Mouse (Mus musculus) mesoderm, embryonic 11.5 days (tissue): Measurements from ENCODE around the gene Scamp5.
"Not testable (repeated sequence)": the region's sequence is repeated elsewhere in the genome, so short reads cannot be mapped to it uniquely, and the experiment has no call there.

Experiments used
- DNase-seq: peaks from one replicate; pipeline ENCODE4 v3.0.0-alpha.2; 2012; ENCODE audit warnings: low read depth, low spot score

The Scamp5 gene

DNA sequence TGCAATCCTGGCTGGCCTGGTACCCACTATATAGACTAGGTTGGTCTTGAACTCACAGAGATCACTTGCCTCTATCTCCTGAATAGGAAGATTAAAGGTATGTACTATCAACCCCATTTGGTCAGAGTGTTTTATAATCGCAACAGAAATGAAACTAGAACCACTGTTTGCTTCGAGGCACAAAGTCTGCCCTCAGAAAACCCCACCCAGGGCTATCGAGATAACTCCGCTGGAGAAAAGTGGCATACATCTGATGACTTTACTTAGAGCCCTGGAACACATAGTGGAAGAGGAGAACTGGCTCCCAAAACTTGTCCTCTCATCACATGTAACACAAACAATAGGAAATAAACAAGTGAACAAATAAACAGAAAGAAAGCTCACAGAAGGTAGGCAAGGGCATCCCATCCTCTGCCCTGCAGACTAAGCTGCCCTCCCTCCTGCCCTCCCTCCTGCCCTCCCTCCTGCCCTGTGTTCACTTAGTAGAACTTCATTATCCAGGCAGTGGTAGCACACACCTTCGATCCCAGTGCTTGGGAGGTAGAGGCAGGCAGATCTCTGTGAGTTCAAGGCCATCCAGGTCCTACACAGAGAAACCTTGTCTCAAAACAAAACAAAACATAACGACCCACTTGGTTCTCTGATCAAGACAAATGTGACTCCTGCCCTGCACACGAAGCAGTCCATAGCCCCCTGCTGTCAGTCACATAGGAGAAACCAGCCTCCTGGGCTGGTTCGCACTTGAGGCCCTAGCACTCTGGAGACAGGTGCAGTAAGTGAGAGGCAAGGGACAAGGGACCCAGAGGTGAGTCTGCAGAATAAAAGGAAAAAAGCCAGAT lies 15.0 kb downstream of the Scamp5 start:
- DNase-seq, result no peak

DNA sequence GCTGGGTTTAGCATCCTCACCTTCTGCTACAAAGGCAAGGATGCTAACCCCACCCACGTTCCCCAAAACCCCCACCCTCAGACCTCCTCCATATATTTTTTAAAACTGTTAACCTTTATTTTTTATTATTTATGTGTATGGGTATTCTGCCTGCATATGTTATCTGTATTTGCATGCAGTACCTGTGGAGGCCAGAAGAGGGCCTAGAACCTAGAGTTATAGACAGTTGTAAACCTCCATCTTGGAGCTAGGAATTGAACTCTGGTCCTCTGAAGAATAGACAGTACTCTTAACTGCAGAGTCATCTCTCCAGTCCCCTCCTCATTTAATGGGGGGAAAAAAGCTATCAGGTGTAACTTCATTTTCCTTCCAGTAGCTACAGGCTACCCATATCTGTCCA lies 18.1 kb downstream of the Scamp5 start:
- DNase-seq, result no peak

GRCm38 (mm10) chr9:57440620-57441019 lies 27.2 kb downstream of the Scamp5 start:
- DNase-seq, result no peak

- DNase-seq, result peak; percentile 96
These were observed 28.2 kb downstream of the Scamp5 start, which contains the start of gene Ppcdc for GRCm38 (mm10) chr9:57439522-57440295. Gene Ppcdc, minus strand, starts transcription at chr9:57440124.

GRCm38 (mm10) chr9:57439083-57439482 lies 28.8 kb downstream of the Scamp5 start:
- DNase-seq, result no peak

GRCm38 (mm10) chr9:57437896-57438614 lies 29.8 kb downstream of the Scamp5 start:
- no peak for DNase-seq

- DNase-seq, result no peak
These were observed 31.7 kb downstream of the Scamp5 start for GRCm38 (mm10) chr9:57436166-57436565.

- DNase-seq, result no peak
These were observed 33.3 kb downstream of the Scamp5 start for GRCm38 (mm10) chr9:57434405-57435165.

GRCm38 (mm10) chr9:57433097-57434032 lies 34.5 kb downstream of the Scamp5 start:
- DNase-seq, result peak; percentile 83

DNA sequence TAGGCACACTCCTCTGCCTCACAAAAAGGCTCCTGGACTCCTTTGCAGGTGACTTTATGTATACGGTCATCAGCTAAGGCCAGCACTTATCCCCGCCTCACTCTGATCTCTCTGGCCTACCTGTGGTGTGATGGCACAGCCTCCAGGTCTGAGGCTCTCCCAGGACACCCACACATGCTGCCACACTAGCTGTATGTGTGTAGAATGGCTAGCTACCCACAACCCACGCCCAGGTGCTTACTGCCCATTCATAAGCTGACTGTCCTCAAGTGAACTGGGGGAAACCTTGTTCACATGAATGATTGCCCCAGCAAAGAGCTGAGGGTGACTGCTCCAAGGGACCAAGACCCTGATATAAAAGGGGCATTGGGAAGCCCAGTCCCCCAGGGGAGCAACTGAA lies 35.4 kb downstream of the Scamp5 start:
- DNase-seq, result no peak

DNA sequence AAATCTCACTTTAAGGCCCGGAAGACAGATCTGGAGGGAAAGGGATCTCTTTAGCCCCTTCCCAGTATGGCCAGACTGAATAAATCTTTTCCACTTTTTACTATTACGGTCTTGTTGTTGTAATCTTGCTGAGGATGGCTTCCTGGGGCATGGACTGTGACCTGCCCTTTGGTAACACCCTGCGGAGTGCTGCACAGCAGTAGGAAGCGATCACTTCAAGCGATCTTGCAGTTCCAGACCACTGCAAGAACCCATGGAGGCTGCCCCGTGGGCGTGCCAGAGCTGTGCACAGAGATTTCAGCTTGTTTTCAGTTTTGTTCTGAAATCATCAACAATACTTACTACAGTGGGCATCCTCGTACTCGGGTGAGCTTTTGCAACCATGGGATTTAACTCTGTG lies 36.7 kb downstream of the Scamp5 start:
- DNase-seq, result no peak

- DNase-seq, result no peak
These were observed 39.5 kb downstream of the Scamp5 start for GRCm38 (mm10) chr9:57428391-57428790.

- DNase-seq, result no peak
These were observed 39.9 kb downstream of the Scamp5 start for GRCm38 (mm10) chr9:57427937-57428336.

DNA sequence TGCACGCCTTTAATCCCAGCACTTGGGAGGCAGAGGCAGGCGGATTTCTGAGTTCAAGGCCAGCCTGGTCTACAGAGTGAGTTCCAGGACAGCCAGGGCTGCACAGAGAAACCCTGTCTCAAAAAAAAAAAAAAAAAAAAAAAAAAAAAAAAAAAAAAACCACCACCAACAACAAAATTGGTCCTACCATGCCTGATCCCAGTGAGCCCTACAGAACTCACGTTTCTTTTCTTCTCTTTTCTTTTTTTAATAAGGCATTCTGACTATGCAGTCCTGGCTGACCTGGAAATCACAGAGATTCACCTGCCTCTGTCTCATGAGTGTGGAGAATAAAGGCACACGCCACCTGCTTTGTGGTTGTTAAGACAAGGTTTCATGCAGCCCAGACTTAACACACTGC lies 40.7 kb downstream of the Scamp5 start:
- DNase-seq, result not testable (repeated sequence)

GRCm38 (mm10) chr9:57425116-57425515 lies 42.7 kb downstream of the Scamp5 start:
- DNase-seq, result no peak

DNA sequence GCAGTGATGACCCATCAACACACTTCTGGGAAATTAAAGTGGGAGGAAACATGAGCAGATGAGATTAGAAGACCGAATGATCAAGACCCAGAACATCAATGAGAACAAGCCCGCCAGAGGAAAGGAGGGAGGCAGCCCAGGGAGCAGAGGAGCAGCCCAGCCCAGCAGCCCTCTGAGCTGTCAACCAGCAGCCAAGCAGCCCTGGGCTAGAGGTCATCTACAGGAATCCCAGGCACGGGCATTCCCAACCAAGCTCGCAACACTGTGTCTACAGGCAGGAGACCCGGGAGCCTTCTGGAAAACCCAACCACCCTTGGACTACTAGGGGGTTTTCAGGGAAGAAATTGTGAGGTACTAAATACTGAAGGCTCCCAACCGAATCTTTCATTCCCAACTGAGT lies 43.8 kb downstream of the Scamp5 start:
- no peak for DNase-seq

DNA sequence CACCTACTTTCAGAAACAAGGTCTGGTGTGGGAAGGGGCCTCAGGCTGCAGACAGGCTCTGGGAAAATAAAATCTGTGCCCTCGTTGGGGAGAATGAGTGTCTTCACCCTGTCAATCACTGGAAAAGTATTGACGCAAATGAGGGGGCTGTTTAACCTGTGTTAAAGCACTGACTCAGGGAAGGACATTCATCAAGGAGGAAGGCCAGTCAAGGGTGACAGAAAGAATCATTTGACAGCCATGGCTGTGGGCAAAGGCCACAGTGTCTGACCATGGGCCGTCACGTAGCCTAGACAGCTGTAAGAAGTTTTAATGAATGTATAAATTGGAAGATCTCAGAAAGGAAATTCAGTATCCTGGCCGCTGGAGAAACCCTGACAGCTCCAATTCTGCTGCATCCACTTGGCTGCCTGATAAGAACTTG lies 46.2 kb downstream of the Scamp5 start:
- DNase-seq, result no peak

DNA sequence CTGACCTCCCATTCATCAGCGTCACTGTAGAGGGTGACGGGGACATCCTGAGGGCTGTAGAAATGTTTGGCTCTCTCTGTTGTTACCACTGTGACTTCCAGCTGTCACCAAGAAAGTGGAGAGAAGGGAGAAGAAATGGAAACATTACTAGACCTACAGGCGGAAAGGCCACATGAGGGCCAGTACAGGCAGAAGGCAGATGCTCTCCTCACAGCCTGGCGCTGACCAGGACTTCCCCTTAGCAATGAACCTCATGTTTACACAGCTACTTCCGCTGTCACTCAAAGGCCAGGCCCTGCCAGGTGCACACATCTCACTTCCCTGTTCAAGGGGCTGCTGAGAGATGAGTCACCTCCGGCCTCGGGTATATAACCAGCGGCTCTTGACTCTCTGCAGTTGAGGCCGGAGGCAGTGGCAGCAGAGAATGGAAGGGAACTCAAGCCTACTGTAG lies 46.7 kb downstream of the Scamp5 start:
- DNase-seq, result peak; percentile 66

GRCm38 (mm10) chr9:57420321-57421120 lies 47.3 kb downstream of the Scamp5 start:
- DNase-seq, result peak; percentile 64
